Mouse (Mus musculus): ENCODE measurements around the gene Ankrd63.

DNA sequence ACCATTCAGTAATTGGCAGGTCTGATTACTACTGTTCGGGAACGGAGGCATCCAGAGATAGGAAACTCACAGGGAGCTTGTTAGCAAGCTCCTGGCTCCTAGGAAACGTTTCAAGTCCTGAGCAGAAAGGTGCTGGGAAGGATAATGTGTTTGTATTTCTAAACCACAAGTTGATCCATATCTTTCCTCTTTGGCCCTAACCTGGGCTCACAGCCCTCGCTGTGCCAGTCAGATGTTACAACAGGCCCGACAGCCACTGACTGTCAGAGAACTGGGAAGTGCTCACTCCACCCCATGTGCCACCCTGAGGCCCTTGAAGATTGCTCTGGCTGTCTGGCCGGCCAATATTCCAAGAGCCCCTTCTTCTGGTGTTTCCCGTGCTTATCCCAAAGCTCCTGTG, 29.3 kb downstream of the Ankrd63 start:
- no peak for TF ChIP-seq ZNF384 (IDR thresholded peaks at IDR 0.05; ENCODE audit: low read depth, low read length)
- no peak for TF ChIP-seq MAFK (IDR thresholded peaks at IDR 0.05; ENCODE audit: insufficient read depth, low read depth, low read length)
- no peak for TF ChIP-seq ZC3H11A (IDR thresholded peaks at IDR 0.05; ENCODE audit: borderline replicate concordance, low read depth, low read length)
